Mouse (Mus musculus) embryo, embryonic 9.5 days (tissue): ENCODE data around the gene Spata16.
A peak's percentile ranks its signal among the peaks of the same experiment; 100 is the strongest.
"Not testable (repeated sequence)": the region's sequence is repeated elsewhere in the genome, so short reads cannot be mapped to it uniquely, and the experiment has no call there.

Experiments
- DNase-seq: peaks from one replicate; pipeline ENCODE4 v3.0.0-alpha.2; 2017; ENCODE audit errors: extremely low spot score

Spata16 gene

DNA sequence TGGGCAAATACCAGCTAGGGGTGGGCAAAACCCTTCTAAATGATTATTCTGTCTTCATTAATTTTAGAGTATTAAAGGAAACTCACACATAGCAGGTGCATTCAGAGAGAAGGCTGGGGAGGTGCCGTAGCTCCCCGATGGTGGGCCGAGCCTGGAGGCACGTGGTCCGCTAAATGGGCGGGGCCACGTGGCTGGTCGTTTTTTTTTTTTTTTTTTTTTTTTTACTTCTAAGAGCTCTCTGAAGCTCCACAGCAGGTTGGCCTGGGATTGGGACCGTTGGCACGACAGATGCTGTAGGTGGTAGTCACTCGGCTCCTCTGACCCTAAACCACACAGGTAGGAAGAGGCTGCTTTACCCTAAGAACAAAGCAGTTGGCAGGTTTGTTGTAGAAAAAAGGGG is at the start of gene Spata16:
Gene Spata16, plus strand, starts transcription at position 219 of the 400 bp plus-strand sequence.
- no peak for DNase-seq

DNA sequence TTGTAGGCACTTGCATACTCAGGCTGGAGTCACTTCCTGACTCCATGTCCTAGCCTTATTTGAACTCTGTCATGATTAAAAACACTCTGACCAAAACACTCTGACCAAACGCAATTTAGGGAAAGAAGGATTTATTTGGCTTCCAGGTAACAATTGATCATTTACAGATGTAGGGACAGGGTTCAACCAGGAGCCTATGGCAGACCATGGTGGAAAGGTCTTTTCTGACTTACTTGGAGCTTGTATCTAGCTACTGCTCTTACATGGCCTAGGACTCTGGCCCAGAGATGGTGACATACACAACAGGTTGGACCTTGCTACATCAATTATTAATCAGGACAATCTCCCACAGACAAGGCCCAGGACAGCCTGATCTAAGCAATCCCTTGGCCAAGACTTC is 32.6 kb upstream of the Spata16 start:
- no peak for DNase-seq

DNA sequence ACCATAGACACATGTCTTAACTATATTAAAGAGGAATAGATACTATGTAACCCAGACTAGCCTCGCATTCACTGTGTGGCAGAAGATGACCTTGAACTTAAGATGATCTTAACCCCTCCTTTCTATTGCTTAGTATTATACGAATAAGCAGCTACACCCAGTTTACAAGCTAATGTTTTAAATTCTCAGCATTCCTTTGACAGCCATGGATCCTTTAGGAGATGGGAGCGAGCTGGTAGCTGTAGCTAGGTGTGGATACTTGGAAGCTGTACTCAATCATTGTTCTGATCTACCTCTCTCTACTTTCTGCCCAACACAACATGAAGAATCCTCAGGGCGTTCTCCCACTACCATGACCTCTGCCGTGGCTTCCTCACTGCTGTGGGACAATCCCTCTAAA is 28.9 kb upstream of the Spata16 start:
- no peak for DNase-seq

DNA sequence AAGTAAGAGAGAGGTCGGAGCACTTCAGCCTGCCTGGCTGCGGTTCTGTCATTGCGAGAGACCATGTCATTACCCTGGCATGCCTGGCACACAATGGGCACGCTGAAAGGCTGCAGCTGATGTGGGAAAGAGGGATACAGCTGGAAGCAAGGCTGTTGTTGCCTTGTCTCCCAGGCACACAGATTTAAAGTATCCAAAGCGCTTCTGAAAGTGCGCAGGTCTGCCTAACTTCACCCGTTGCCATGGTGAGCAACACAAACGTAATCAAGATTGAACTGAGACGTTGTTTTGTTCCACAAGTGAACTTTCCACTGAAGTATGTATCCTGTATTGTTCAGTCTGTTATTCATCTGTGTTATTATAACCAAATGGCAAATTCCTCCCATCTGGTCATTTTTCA is 1.8 kb downstream of the Spata16 start:
- DNase-seq = no peak

DNA sequence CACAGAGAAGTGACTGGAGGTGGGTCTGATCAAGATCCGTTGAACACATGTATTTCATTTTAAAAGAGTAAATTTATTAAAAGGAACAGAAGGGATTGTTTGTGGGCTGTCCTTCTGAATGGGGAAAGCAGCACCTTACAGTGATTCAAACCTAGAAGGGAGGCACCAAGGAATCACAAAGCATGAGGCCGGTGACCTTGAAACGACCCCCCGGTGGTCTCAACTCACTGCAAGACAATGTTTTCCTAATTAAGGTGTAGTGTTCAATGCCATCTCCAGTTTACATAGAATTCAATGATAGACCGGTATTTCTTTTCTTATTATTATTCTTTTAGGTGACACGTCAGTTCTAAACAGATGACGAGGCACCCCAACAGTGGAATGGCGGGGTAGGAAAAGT is 2.4 kb downstream of the Spata16 start:
- no peak for DNase-seq

DNA sequence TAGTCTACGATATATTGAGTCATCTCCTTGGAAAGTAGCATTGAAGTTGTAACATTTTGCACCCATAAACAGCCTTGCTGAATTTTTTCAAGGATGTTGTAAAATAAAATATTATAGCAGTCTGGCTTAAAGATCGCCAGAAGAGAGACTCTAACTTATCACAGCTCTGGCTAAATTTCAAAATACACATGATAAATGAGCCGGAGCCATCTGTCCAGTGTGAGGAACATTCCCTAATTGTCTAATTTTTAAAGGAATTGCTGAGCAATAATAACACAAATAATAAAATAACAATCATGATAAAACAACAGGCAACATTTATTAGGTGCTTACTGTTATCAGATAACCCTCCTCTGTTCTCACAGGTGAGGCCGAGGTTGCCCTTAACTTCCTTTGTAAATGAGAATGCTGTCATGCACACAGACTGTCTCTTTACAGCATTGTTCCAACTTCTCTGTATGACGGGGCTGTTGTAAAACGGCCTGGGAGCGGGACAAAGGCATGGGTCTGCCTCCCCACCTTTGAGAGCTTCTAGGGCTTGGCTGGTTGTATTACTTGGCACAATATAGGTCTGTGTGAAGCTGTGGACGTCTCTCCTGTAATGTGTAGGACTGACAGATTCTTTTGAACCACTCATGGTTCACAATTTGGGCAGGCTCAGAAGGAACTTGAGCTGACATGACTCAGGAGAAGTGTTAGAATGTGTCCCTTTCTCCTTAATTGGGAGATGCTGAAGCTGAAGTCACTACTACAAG is 3.1 kb downstream of the Spata16 start:
- peak; percentile 2 for DNase-seq

DNA sequence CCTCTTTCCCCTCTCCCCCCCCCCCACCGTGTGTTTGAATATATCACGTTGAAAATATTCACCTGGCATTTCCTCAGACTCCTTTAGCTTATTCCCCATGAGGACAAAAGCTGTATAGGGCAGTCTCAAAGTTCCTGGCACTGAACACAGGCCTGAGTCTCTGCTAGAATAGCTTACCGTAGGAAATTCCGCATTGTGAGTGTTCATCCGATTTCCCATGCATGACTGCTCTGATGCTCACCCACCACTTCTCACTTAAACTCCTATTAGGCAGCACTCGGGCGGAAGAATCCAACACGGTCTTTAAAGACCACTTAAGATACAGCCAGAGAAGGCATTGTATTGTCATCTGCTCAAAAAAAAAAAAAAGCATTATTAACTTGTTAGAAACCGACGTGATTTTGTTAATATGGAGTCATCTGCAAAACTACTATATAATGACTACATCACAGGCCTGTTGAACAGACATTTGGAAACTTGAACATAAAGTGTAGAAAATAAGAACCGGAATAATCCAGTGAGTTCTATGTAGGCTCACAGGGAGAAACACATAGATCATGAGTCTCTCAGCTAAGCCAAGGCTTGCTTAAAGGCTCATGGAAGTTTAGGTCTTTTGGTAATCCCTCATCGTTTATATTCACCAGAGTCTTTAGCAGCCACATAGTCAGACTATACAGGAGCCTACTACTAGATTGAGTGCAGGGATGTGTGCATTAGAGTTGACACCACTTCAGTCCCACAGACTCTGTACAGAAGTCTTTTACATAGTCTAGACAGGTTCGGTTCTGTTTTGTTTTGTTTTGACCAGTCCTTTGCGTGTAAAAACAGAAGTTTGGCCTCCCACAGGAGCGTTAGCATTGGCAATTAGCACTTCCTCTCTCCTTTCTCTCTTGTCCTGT is 4.2 kb downstream of the Spata16 start:
- peak; percentile 47 for DNase-seq

DNA sequence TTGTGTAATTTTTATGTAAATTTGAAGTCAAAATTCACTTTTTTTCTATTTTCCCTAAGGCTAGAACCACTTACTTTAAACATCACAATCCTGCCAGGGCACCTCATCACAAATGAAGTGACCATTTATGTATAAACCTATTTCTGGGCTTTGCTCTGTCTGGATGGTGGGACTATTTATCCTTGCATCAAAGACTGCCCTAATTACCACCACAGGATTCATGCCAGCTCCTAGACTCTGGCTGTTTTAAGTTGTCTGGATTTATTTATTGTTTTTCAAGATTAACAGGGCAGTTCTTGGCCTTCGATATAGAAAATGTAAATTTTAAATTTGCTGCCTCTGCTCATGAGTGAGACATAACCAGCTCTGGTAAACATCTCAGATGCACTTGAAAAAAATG is 6.7 kb downstream of the Spata16 start:
- no peak for DNase-seq

DNA sequence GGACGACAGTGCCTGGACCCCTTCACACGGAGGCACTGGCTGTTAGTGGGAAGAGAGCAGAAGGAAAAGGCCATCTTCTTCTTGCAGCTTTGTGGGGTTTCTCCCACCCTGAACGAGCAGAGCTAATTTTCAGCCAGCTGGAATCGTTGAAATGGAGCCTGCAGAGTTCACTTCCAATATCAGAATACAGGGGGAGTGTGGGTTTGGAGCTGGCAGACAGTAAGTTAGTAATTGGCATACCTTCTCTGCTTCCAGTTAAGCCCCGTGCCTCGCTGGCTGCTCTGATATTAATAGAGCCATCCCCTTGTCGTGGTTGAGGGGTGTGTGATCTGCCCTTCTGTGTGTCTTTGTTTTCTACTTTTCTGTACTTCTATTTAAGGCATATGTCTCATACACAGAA is 9.4 kb downstream of the Spata16 start:
- DNase-seq = no peak

DNA sequence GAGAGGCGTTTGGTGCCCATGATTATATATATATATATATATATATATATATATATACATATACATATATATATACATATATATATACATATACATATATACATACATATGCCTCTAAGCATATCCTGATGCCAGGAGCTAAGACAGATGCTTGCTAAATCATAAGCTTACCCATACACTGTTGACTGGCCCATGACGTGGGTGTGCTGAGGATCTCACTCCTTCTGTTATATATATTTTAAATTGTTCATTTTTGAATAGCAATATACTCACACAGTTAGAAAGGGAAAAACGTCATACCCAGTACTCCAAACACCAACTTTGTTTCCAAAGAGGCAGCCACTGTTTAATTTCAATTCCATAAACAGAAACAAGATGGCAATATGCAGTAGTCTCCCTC is 48.4 kb downstream of the Spata16 start:
- no peak for DNase-seq

DNA sequence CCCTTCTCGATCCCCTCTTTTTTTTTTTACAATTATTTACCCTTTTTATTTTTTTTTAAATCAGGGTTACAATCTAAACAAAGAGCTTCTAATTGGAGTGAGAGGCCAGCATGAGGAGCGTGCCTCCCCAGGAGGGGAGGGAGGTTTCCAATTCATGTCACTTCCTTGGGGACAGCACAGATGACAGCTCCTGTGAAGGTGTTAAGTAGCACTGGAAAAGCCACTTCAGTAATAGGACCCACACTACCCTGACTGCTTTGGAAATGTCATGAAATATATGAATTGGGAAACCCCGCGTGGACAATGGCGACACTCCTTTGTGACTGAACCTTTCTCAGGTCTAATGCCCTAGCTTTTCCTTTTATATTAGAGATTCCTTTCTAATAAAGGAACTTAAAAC is 72.1 kb downstream of the Spata16 start:
- not testable (repeated sequence) for DNase-seq

DNA sequence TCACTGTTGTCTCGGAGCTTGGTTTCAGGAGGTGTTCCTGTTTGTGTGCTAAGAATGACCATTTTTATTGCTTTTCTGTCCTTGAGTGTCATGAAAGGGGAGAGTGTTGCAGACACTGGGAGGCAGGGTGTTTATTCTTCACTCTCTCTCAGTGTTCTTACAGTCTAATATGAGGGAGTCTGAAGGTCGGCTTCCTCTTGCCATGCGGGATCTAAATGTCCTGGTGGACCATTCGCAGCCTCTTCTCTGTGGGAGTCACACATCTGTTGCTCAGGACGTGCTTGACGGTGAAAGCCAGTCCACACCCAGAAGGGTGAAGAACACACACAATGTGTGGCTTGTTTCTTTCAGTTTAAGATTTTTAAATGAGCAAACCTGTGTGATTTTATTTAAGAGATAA is 90.1 kb downstream of the Spata16 start:
- no peak for DNase-seq

DNA sequence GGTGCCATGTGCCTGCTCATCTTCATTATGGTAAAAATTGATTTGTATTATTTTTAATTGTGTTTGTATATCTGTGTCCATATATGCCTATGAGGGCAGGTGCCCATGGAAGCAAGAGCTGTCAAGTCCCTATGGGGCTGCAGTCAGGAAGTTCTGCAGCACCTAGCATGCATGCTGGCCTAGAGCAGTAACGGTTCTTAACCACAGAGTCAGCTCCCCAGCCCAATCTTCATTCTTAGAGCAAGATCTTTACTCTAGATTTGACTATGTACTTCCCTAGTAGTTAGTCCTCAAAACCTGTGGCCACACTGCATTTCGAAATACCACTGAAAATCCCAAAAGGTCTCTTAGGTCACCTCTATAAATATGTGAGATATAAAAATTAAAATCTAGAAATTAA is 113.1 kb downstream of the Spata16 start:
- DNase-seq = no peak

DNA sequence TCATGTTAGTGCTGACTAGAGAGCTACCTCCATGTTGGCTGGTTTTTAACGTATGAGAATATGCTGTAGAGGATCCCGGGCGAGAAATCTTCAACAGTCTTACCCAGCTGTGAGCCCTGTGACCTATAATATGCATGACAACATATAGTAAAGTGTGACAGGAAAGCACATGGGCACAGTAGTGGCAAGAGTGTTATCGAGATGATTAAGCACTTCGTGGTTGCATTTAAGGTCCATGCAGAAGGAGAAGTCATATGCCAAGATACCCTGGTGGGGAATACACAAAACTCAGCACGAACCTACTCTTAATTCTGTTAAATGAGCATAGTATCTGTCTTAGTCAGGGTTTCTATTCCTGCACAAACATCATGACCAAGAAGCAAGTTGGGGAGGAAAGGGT is 115.0 kb downstream of the Spata16 start:
- DNase-seq = no peak

DNA sequence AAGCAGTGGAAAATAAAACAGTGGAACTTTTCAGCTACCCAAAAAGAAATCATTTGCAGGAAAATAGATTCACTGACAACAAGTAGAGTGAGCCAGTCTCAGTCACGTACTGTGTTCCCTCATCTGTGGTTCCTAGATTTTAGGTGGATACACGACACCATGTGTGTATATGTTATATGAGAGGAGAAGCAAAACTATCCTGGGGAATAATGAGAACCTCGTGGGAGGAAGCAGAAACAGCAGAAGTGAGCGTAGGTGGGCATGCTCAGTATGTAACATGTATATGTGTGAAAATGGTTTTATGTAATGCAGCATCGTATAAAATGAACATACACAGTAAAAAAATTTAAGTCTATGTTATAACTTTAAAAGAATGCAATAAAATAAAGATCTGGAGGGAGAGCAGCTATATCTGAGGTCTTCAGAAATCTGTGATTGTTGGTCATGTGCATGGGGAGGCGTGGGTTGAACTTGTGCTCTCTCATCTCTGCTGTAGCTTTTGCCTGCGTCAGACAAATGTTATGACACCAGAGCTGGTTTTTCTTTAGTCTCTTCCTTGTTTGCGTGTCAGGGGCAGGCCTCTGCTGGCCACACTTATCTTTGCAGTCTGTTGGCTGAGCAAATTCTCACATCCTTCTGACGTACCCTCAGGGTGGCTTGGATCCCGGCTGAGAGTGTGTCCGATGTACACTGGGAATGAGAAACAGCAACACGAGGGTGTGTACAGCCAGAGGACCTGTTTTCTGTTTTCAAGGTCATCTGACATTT is 156.1 kb downstream of the Spata16 start:
- DNase-seq = no peak

DNA sequence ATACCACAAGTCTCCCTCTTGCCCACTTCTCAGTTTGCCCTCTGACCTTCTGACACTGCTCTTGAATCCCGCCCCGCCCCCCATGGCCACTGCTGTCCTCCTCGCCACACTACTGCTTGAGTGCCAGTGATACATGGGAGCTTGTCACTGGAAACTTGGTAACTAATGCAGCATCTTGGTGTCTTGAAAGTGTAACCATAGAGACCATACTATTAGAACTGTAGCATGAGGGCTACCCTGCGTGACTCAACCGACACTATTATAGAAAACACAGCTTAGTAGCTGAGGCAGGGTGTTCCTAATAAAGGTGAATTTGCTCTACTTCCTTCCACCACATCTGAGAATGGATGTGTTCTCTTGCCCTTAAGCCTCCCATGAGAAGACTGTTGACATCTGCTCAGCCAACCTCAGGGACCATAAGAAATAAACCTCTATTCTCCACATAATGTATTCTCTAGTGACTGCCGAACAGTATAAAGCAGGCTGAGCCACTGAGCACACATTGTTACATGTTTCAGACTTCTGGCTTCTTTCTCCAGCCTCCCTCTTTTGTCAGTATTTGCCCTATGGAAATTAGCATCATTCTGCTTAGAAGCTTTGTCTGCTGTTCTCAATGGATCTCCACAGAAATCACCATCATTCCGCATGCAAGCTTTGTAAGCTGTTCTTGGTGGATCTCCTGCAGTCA is 158.6 kb downstream of the Spata16 start:
- no peak for DNase-seq

DNA sequence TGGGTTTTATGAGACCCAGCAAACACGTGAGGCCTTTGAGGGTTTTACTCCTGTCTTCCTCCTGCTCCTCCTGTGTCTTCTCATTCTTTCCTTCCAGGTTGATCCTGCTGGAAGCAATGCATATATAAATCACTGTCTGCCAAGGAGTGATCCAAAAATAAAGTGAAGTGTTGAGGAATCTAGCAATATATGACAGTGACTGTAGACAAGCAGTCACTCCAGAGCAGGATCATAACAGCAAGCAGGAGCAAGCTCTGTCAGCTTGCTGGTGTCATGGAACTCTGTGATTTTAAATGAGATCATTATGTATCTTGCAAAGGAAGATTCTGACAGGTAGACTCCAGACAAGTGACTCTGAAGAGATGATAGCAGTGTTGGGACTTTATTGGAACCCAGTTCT is 159.5 kb downstream of the Spata16 start:
- no peak for DNase-seq

DNA sequence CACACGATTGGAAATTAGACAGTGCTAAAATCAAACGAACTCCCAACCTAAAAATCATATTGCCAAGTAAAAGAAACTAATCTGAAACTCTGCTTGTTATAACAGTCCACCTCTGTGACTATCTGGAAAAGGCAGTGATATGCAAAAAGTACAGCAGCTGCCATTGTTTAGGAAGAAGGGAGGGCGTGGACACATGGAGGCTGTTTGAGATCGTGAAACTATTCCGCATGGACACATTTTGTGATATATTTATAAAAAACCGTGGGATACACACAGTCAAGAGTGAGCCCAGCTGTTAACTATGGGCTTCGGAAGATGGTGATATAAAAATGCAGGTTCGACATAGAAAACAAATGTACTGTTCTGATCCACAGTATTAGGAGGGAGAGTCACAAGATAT is 176.9 kb downstream of the Spata16 start:
- no peak for DNase-seq

DNA sequence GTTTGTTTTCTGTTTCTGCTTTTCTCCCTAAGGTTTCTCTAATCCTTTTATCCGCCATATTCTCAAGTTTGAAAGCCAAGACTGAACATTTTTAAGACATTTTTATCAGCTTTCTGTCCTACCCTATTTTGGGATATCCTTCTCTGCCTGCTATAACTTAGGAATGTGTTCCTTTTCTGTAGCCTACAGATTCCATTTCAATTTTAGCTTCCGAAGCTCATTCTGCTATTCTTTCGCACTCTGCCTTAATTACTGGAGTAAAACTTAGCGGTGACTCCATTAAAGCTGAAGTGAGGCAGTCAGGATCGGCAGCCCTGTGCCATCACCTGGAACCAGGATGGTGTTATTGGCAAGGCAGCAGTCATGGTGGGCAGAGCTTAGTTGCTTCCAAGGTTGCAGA is 178.3 kb downstream of the Spata16 start:
- no peak for DNase-seq

DNA sequence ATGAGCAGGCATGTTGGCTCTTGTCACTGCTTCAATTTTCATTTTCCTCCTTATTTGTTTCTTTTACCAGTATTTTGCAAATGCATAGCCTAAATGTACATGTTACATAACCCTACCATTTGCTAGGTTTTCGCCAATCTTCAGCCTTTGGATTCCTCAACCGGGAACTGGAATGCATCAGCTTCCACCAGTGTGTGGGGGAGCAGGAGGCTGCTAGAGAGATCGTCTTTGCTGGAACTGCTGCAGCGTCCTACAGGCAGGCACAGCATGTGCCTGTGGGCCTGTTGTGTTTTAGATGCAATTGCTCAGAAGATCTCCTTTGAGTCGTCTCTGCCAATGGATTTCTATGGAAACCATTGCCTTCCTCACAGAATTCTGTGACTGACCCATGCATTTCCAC is 182.0 kb downstream of the Spata16 start:
- no peak for DNase-seq

DNA sequence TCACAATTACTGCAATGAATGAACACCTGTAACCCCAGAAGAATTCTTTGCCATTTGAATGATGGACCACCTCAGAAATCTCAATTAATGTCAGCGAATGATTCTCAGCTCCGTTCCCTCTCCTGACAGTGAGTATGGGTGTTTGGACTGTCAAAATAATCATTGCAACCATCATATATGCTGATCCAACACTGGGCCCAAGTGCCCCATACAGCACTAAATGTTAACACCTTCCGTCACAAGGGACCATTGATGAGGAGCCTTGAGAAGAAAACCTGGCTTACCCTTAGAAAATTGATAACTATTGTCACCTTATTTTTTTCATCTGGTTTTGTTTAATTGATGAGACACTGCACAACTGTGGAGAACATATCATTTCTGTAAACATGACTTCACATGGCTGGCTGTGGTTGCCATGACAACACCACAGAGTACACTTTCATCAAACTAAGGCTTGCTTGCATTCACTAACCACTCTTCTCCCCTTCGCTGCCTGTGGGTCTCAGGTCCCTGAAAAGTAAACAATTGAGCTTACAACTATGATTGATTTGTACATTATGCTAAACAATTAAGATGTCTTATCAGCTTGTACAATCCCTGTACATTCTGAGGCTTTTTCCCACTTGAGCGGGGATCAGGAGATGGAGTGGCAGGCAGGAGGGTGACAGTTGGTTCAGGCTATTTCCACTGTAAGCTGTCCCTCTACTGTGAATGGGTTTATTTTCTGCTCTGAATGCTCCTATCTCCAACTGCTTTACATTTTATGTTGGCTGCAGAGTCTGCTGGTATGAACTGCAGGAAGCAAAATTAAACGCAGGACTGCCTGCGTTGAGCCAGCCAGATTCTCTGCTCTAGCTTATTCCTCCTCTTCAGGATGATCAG is 189.8 kb downstream of the Spata16 start:
- DNase-seq = no peak
